Mouse (Mus musculus) mouse embryonic stem cell (cell line): Measurements from ENCODE around the gene Xylt2.
"Not testable (repeated sequence)": the region's sequence is repeated elsewhere in the genome, so short reads cannot be mapped to it uniquely, and the experiment has no call there.

Experiments
- in situ Hi-C, 2 experiments: fragments of 300-500 bp; cut with MboI; formaldehyde crosslinking; loops; 1 replicate in 1 of 2; 3 replicates in 1 of 2; pipeline ENCODE4 v1.14.3; 2019 to 2020; ENCODE audit warnings: low sequenced_read_pairs in 2 of 2, low pct_unique_long_range_greater_than_20kb in 1 of 2, mixed read lengths in 1 of 2; ENCODE audit not compliant: unreplicated experiment in 1 of 2

Xylt2 gene

GRCm38 (mm10) chr11:94681640-94682039 lies 4.3 kb upstream of the Xylt2 start:
- in situ Hi-C loops, result no loop called here

- in situ Hi-C loops, result no loop called here
Measured at GRCm38 (mm10) chr11:94680639-94681038, 3.3 kb upstream of the Xylt2 start.

GRCm38 (mm10) chr11:94677607-94678145 lies 361 bp upstream of the Xylt2 start:
- in situ Hi-C loops, result no loop called here

GRCm38 (mm10) chr11:94676308-94676707 lies 1.0 kb downstream of the Xylt2 start:
- in situ Hi-C loops, result no loop called here

GRCm38 (mm10) chr11:94675446-94675845 lies 1.9 kb downstream of the Xylt2 start:
- in situ Hi-C loops, result no loop called here

GRCm38 (mm10) chr11:94674984-94675383 lies 2.3 kb downstream of the Xylt2 start:
- in situ Hi-C loops, result no loop called here

GRCm38 (mm10) chr11:94665281-94665680 lies 12.0 kb downstream of the Xylt2 start:
- in situ Hi-C loops, result no loop called here

GRCm38 (mm10) chr11:94661344-94661743 lies 16.0 kb downstream of the Xylt2 start:
- in situ Hi-C loops, result no loop called here

GRCm38 (mm10) chr11:94653663-94654436 lies 23.5 kb downstream of the Xylt2 start, which contains the start of the genes Mrpl27 and Eme1:
Mrpl27 (plus strand) TSS chr11:94653767.
Eme1 (minus strand) TSS chr11:94653964.
- in situ Hi-C loops, result no loop called here

GRCm38 (mm10) chr11:94652973-94653372 lies 24.3 kb downstream of the Xylt2 start:
- in situ Hi-C loops, result no loop called here

GRCm38 (mm10) chr11:94651241-94651640 lies 26.1 kb downstream of the Xylt2 start:
- in situ Hi-C loops, result not testable (repeated sequence)

GRCm38 (mm10) chr11:94646457-94646856 lies 30.9 kb downstream of the Xylt2 start:
- in situ Hi-C loops, result no loop called here

GRCm38 (mm10) chr11:94644461-94645219 lies 32.7 kb downstream of the Xylt2 start:
- in situ Hi-C loops, result no loop called here

- in situ Hi-C loops, result no loop called here
Measured at GRCm38 (mm10) chr11:94634431-94634830, 42.9 kb downstream of the Xylt2 start.

- in situ Hi-C loops, result no loop called here
Measured at GRCm38 (mm10) chr11:94632988-94633387, 44.3 kb downstream of the Xylt2 start.

- in situ Hi-C loops, result no loop called here
Measured at GRCm38 (mm10) chr11:94631969-94632368, 45.3 kb downstream of the Xylt2 start.

- in situ Hi-C loops, result no loop called here
Measured at GRCm38 (mm10) chr11:94630199-94631011, 46.9 kb downstream of the Xylt2 start.

- in situ Hi-C loops, result no loop called here
Measured at GRCm38 (mm10) chr11:94629884-94630198, 47.5 kb downstream of the Xylt2 start.
